Mouse (Mus musculus) urinary bladder, adult 2 months (tissue): ENCODE data around the gene Olfr1240. TPM values are rescaled to one million over a fixed set of nuclear protein-coding genes. Genes with fewer than 3 reads are reported as not detected.

ENCODE experiments used
- DNase-seq: peaks from one replicate; pipeline ENCODE4 v3.0.0; 2022; ENCODE audit warnings: low spot score
- polyA plus RNA-seq: library from polyadenylated mRNA; depleted of rRNA; stranded (reverse); fragments of >200 nt; gene quantifications from 2 replicates; pipeline ENCODE4 v1.2.3, GENCODE M21; 2012; rRNA removed

The Olfr1240 gene
- not detected in 2 replicates for polyA plus RNA-seq

DNA sequence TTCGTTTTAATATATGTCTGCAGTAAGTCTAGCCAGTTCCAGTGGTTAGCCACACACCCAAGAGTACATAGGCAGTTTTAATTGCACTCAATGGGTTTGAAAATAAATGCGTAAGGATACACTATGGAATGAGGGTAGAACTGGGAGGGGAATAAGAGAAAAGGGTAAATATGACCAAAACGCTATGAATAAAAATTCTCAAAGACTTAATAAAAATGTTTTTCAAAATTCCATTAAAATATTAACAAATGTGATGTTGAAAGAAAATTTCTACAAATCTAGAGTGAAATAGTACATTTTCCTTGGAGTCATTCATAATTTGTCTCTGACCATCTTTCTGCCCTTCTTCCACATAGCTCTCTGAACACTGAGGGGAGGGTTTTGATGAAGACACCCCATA lies at the start of gene Olfr1240:
Gene Olfr1240, minus strand, starts transcription at position 101 of the 400 bp plus-strand sequence.
- DNase-seq: no peak

GRCm38 (mm10) chr2:89487026-89487425 lies 44.2 kb upstream of the Olfr1240 start, which contains the start of gene Olfr1241:
Gene Olfr1241, minus strand, starts transcription at chr2:89487126.
- DNase-seq: no peak

GRCm38 (mm10) chr2:89420307-89420706 lies 22.5 kb downstream of the Olfr1240 start, which contains the start of gene Olfr1239:
Gene Olfr1239, minus strand, starts transcription at chr2:89420407.
- DNase-seq: no peak

DNA sequence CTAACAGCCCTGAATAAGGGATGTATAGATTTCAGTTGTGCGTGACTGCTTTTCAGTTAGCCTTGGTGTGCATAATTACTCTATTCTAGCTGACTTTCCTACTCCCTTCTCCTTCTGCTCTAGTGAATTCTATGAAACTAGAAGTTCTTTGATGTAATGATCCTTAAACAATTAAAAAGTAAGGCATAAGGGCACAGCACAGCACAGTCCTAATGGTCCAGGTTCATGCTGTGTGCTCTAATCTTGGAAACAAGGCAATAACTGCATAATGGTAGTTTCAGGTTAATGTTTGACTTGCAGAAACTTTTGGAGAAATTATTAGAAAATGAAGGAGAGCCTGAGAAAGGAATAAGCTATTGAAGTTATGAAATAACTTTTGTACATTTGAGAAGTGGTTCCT lies 28.2 kb downstream of the Olfr1240 start:
- no peak for DNase-seq

DNA sequence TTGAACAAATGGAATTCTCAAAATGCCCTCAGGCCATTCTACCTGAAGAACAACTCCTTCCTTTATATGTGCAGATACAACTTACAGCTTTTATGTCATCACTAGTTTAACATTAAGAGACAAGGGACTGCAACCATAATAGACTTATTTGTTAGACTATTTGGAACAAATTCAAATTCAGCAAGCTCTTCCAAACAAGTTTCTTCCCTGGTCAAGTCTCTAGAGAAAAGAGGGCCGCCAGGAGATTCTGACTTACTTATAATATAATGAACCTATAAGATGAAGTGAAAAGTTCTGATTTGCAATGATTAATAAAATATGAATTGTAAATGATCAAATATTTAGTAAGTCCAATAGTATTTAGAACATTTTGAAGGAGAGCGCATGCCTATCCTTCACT lies 33.2 kb downstream of the Olfr1240 start, which contains the start of gene Olfr1238:
Gene Olfr1238, minus strand, starts transcription at position 101 of the 400 bp plus-strand sequence.
- DNase-seq: no peak

DNA sequence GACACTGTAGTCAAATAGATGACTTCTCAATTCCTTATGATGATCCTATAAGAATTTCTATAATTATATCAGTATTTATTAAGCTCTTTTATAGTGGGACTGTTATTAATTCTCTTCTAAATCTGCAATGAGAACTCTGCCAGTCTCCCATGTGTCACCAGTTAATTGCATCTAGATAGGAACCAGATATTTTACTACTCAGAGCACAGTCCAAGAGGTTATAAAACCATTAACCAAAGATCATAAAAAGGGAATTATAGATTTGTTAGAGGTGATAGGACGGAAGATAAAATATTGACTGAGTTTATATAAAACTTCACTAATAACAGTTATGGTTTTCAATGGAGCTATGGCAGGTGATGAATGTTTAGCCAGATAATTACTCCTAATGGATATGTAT lies 41.9 kb downstream of the Olfr1240 start:
- DNase-seq: no peak

Other genes starting within 250 kb of the Olfr1240 start
- not detected in 2 replicates for gene Olfr1226, start 243.0 kb downstream of the Olfr1240 start, polyA plus RNA-seq
- not detected in 2 replicates for gene Olfr1228, start 188.9 kb downstream of the Olfr1240 start, polyA plus RNA-seq
- not detected in 2 replicates for gene Olfr1229, start 155.0 kb downstream of the Olfr1240 start, polyA plus RNA-seq
- not detected in 2 replicates for gene Olfr1230, start 145.7 kb downstream of the Olfr1240 start, polyA plus RNA-seq
- not detected in 2 replicates for gene Olfr1231, start 135.9 kb downstream of the Olfr1240 start, polyA plus RNA-seq
- not detected in 2 replicates for gene Olfr1232, start 113.3 kb downstream of the Olfr1240 start, polyA plus RNA-seq
- not detected in 2 replicates for gene Olfr1233, start 100.6 kb downstream of the Olfr1240 start, polyA plus RNA-seq
- not detected in 2 replicates for gene Olfr1234, start 78.1 kb downstream of the Olfr1240 start, polyA plus RNA-seq
- gene Olfr1238, start 33.3 kb downstream of the Olfr1240 start, polyA plus RNA-seq: not detected in 2 replicates
- not detected in 2 replicates for gene Olfr1239, start 22.6 kb downstream of the Olfr1240 start, polyA plus RNA-seq
- not detected in 2 replicates for gene Olfr1241, start 44.1 kb upstream of the Olfr1240 start, polyA plus RNA-seq
- not detected in 2 replicates for gene Olfr1242, start 55.3 kb upstream of the Olfr1240 start, polyA plus RNA-seq
- gene Olfr1243, start 88.5 kb upstream of the Olfr1240 start, polyA plus RNA-seq: not detected in 2 replicates
- not detected in 2 replicates for gene Olfr1245, start 135.4 kb upstream of the Olfr1240 start, polyA plus RNA-seq
- gene Olfr1246, start 150.2 kb upstream of the Olfr1240 start, polyA plus RNA-seq: not detected in 2 replicates
- not detected in 2 replicates for gene Olfr1247, start 171.1 kb upstream of the Olfr1240 start, polyA plus RNA-seq
- gene Olfr1248, start 175.2 kb upstream of the Olfr1240 start, polyA plus RNA-seq: not detected in 2 replicates
- gene Olfr1249, start 192.0 kb upstream of the Olfr1240 start, polyA plus RNA-seq: not detected in 2 replicates
- gene Olfr1250, start 218.5 kb upstream of the Olfr1240 start, polyA plus RNA-seq: not detected in 2 replicates
- gene Olfr1251, start 228.9 kb upstream of the Olfr1240 start, polyA plus RNA-seq: not detected in 2 replicates